Mouse (Mus musculus) gastrocnemius, postnatal 25 days (tissue): ENCODE measurements around the gene Lrch3. TPM values are rescaled to one million over a fixed set of nuclear protein-coding genes. Genes with fewer than 3 reads are reported as not detected.

ENCODE experiments used
- DNase-seq: peaks from one replicate; pipeline ENCODE4 v3.0.0; 2022
- total RNA-seq, 2 experiments: library from RNA; stranded (reverse); gene quantifications; 1 replicate in 1 of 2; 2 replicates in 1 of 2; pipeline ENCODE4 v1.2.3; 2021

Gene Lrch3
- total RNA-seq, 2 experiments from 2014 or later: 13.7 to 15.4 TPM

- DNase-seq: no peak
Observed at GRCm38 (mm10) chr16:32984631-32985030, 70.7 kb downstream of the Lrch3 start.

- no peak for DNase-seq
Observed at GRCm38 (mm10) chr16:32992158-32992557, 78.3 kb downstream of the Lrch3 start.

- no peak for DNase-seq
Observed at GRCm38 (mm10) chr16:33005216-33005615, 91.3 kb downstream of the Lrch3 start.

- no peak for DNase-seq
Observed at GRCm38 (mm10) chr16:33006888-33007287, 93.0 kb downstream of the Lrch3 start.

- no peak for DNase-seq
Observed at GRCm38 (mm10) chr16:33007436-33007835, 93.5 kb downstream of the Lrch3 start.

- no peak for DNase-seq
Observed at GRCm38 (mm10) chr16:33010166-33010565, 96.3 kb downstream of the Lrch3 start.

GRCm38 (mm10) chr16:33013801-33014200, 99.9 kb downstream of the Lrch3 start:
- DNase-seq: no peak

GRCm38 (mm10) chr16:33014921-33015320, 101.0 kb downstream of the Lrch3 start:
- peak; percentile 43 for DNase-seq

GRCm38 (mm10) chr16:33015396-33015907, 101.6 kb downstream of the Lrch3 start:
- DNase-seq: no peak

GRCm38 (mm10) chr16:33015986-33016385, 102.1 kb downstream of the Lrch3 start:
- DNase-seq: no peak

- DNase-seq: no peak
Observed at GRCm38 (mm10) chr16:33017677-33018349, 103.9 kb downstream of the Lrch3 start.

- DNase-seq: peak; percentile 18
Observed at GRCm38 (mm10) chr16:33019117-33019770, 105.3 kb downstream of the Lrch3 start.

- no peak for DNase-seq
Observed at GRCm38 (mm10) chr16:33021381-33021780, 107.5 kb downstream of the Lrch3 start.

- DNase-seq: peak; percentile 73
Observed at GRCm38 (mm10) chr16:33023750-33024149, 109.8 kb downstream of the Lrch3 start.

- no peak for DNase-seq
Observed at GRCm38 (mm10) chr16:33024456-33025104, 110.7 kb downstream of the Lrch3 start.

- no peak for DNase-seq
Observed at GRCm38 (mm10) chr16:33026357-33026756, 112.5 kb downstream of the Lrch3 start.

GRCm38 (mm10) chr16:33036006-33036405, 122.1 kb downstream of the Lrch3 start:
- DNase-seq: no peak

GRCm38 (mm10) chr16:33042682-33043081, 128.8 kb downstream of the Lrch3 start:
- DNase-seq: no peak

- DNase-seq: no peak
Observed at GRCm38 (mm10) chr16:33043268-33043667, 129.4 kb downstream of the Lrch3 start.

- no peak for DNase-seq
Observed at GRCm38 (mm10) chr16:33048004-33048403, 134.1 kb downstream of the Lrch3 start.

GRCm38 (mm10) chr16:33048686-33049085, 134.8 kb downstream of the Lrch3 start:
- no peak for DNase-seq

GRCm38 (mm10) chr16:33049809-33050208, 135.9 kb downstream of the Lrch3 start:
- DNase-seq: no peak

GRCm38 (mm10) chr16:33053141-33053540, 139.2 kb downstream of the Lrch3 start:
- DNase-seq: no peak
